Mouse (Mus musculus) embryonic facial prominence, embryonic 11.5 days (tissue): ENCODE measurements at regions not wholly inside any gene's neighbourhood (a gene's known extent, or its start where the extent isn't known, plus 50 kb on each side); places are given as distances from the start of the nearest gene placed in this dataset.

Experiments used
- ATAC-seq: fragments of 200-750 bp; cut with Nextera tagmentation; replicated peaks from 2 replicates; pipeline ENCODE4 v1.8.0; 2017; ENCODE audit warnings: low read depth; ENCODE audit not compliant: insufficient number of reproducible peaks, low FRiP score, low TSS enrichment
- DNase-seq: peaks from one replicate; pipeline ENCODE4 v3.0.0-alpha.2; 2015; ENCODE audit warnings: low spot score
- H3K27ac ChIP-seq: fragments of 300-500 bp; sonication (generic); replicated peaks from 2 replicates; pipeline ENCODE4 v1.5.1; 2014; ENCODE audit warnings: mild to moderate bottlenecking, low read depth, low read length, control low read depth
- H3K27me3 ChIP-seq: fragments of 300-500 bp; sonication (generic); 2 replicates; pipeline ENCODE4 v1.6.1; 2014; ENCODE audit warnings: mild to moderate bottlenecking, low read length, moderate library complexity, mixed read lengths; ENCODE audit not compliant: control insufficient read depth, insufficient read depth
- H3K36me3 ChIP-seq: fragments of 300-500 bp; sonication (generic); replicated peaks from 2 replicates; pipeline ENCODE4 v1.6.1; 2014; ENCODE audit warnings: low read depth, mild to moderate bottlenecking, low read length, moderate library complexity, mixed read lengths; ENCODE audit not compliant: control insufficient read depth, insufficient read depth
- H3K4me1 ChIP-seq: fragments of 300-500 bp; sonication (generic); 2 replicates; pipeline ENCODE4 v1.6.1; 2014; ENCODE audit warnings: low read length, mixed read lengths; ENCODE audit not compliant: control insufficient read depth, insufficient read depth
- H3K4me2 ChIP-seq: fragments of 300-500 bp; sonication (generic); 2 replicates; pipeline ENCODE4 v1.6.1; 2014; ENCODE audit warnings: low read depth, mild to moderate bottlenecking, control low read depth, low read length, moderate library complexity
- H3K4me3 ChIP-seq: fragments of 300-500 bp; sonication (generic); 2 replicates; pipeline ENCODE4 v1.5.1; 2014; ENCODE audit warnings: low read depth, low read length, control low read depth
- H3K9ac ChIP-seq: fragments of 300-500 bp; sonication (generic); replicated peaks from 2 replicates; pipeline ENCODE4 v1.6.1; 2014; ENCODE audit warnings: mild to moderate bottlenecking, control low read depth, low read length
- H3K9me3 ChIP-seq: fragments of 300-500 bp; sonication (generic); replicated peaks from 2 replicates; pipeline ENCODE4 v1.6.1; 2016; ENCODE audit warnings: mild to moderate bottlenecking, low read length, inconsistent platforms, mixed read lengths; ENCODE audit not compliant: control insufficient read depth
- WGBS: fragments of 180-500 bp; shearing (Covaris S2); extraction: QIAGEN DNeasy Blood & Tissue Kit; methylation state at CpG from one replicate; pipeline ENCODE4 v1.1.7; 2014; 5-methylcytosine and 5-hydroxymethylcytosine counted together

GRCm38 (mm10) chr4:30408525-30408924 is 1555.4 kb upstream of the Map3k7 start:
- Histone ChIP-seq H3K27ac (no peak overlapping the region), H3K27me3 (no peaks in the 10 kb centered on the region), H3K9ac (no peak overlapping the region), H3K4me3 (no peak overlapping the region), H3K4me2 (no peak overlapping the region), H3K9me3 (no peaks in the 10 kb centered on the region), H3K4me1 (no peaks in the 10 kb centered on the region), H3K36me3 (no peaks in the 10 kb centered on the region)
- ATAC-seq = no peak
- 85% methylated on average over 2 of the region's 2 CpGs for WGBS
- DNase-seq = no peak

DNA sequence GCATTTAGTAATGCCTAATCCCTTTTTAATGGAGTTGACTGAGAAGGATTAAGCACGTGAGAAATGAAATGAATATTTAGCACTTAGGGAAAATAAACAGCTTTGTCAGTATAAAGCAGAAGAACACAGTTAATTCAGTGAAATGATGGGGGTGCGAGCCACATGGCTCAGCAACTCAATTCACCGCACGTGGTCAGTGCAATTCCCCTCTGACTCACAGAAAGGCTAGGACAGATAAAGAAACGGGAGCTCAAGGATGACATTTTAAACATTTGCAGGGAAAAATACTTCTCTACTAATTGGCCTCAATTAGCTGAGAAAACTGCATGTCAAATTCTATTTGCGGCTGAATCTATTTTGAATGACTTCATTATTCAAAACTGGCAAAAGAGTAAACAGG is 1516.3 kb upstream of the Map3k7 start:
- DNase-seq = no peak
- no peaks in the 10 kb centered on the region for H3K9me3 ChIP-seq
- 32% methylated on average over 6 of the region's 6 CpGs for WGBS
- H3K4me3 ChIP-seq = no peak overlapping the region
- H3K36me3 ChIP-seq = no peaks in the 10 kb centered on the region
- no peak overlapping the region for H3K4me2 ChIP-seq
- no peak overlapping the region for H3K9ac ChIP-seq
- H3K4me1 ChIP-seq = no peaks in the 10 kb centered on the region
- no peak overlapping the region for H3K27ac ChIP-seq
- H3K27me3 ChIP-seq = no peaks in the 10 kb centered on the region
- no peak for ATAC-seq

GRCm38 (mm10) chr4:30450395-30450794 is 1513.5 kb upstream of the Map3k7 start:
- Histone ChIP-seq H3K27ac (no peak overlapping the region), H3K4me2 (no peak overlapping the region), H3K36me3 (no peaks in the 10 kb centered on the region), H3K4me1 (no peaks in the 10 kb centered on the region), H3K27me3 (no peaks in the 10 kb centered on the region), H3K9me3 (no peaks in the 10 kb centered on the region), H3K9ac (no peak overlapping the region), H3K4me3 (no peak overlapping the region)
- ATAC-seq = no peak
- DNase-seq = peak; percentile 18
- 79% methylated on average over 1 of the region's 1 CpGs for WGBS

- 81% methylated on average over 4 of the region's 4 CpGs for WGBS
- H3K27ac ChIP-seq = no peak overlapping the region
- no peaks in the 10 kb centered on the region for H3K36me3 ChIP-seq
- no peak for DNase-seq
- no peak overlapping the region for H3K4me2 ChIP-seq
- no peak overlapping the region for H3K9ac ChIP-seq
- H3K4me1 ChIP-seq = no peaks in the 10 kb centered on the region
- no peaks in the 10 kb centered on the region for H3K27me3 ChIP-seq
- ATAC-seq = no peak
- H3K9me3 ChIP-seq = no peaks in the 10 kb centered on the region
- no peak overlapping the region for H3K4me3 ChIP-seq
Observed at GRCm38 (mm10) chr4:30467336-30467933, 1496.5 kb upstream of the Map3k7 start.

DNA sequence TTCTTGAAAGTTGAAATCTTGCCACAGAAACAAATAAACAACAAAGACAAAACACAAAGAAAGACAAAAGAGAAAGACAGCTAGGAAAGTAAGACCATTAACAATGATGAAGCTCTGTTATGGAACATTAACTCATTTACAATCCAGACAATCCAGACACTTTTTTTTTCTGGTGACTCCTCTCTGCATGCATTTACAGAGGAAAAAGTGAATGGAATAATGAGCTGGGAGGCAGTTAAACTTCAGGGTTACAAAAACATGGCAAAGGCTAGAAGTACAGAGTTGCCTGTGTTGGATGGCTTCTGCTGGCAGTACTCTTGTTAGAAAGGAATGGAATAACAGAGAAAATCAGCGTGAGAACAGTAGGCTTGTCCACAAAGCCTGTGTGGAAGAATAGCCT is 1487.3 kb upstream of the Map3k7 start:
- ATAC-seq (no peak), DNase-seq (no peak)
- H3K4me1 ChIP-seq = no peaks in the 10 kb centered on the region
- 19% methylated on average over 1 of the region's 1 CpGs for WGBS
- H3K4me3 ChIP-seq = no peak overlapping the region
- H3K27me3 ChIP-seq = no peaks in the 10 kb centered on the region
- no peak overlapping the region for H3K27ac ChIP-seq
- H3K9ac ChIP-seq = no peak overlapping the region
- no peaks in the 10 kb centered on the region for H3K9me3 ChIP-seq
- H3K4me2 ChIP-seq = no peak overlapping the region
- no peaks in the 10 kb centered on the region for H3K36me3 ChIP-seq

DNA sequence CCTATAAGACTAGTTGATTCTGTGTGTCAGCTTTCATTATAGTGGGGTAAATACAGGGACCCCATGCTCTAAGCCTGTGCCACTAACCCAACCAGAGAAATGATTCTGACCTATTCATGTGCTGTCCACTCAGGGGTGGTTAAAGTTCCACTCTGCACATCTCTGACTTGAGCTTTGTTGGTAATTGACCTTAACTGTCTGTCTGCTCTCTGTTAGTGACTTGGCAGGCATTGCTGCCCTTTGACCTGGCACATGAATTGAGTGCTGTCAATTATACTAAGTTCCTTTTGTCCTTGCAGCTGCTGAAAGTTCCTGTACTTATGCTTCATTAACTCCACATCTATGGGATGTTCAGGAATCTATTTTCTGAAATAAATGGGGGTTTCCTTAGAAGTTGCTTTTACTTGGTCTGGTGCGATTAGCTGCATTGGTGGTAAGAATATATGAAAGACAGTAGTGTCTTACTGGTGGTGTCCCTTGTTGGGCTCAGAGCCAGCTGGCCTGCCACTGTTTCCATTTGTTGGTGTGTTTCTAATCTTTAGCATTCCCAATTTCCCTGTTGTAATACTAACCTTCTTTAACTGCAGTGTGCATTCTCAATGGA is 1463.7 kb upstream of the Map3k7 start:
- no peaks in the 10 kb centered on the region for H3K4me1 ChIP-seq
- H3K36me3 ChIP-seq = no peaks in the 10 kb centered on the region
- H3K27ac ChIP-seq = no peak overlapping the region
- no peaks in the 10 kb centered on the region for H3K27me3 ChIP-seq
- DNase-seq (no peak), ATAC-seq (peak; percentile 39; the same call in 1 of the 2 replicates)
- H3K9me3 ChIP-seq = no peaks in the 10 kb centered on the region
- 43% methylated on average over 1 of the region's 1 CpGs for WGBS
- H3K9ac ChIP-seq = no peak overlapping the region
- H3K4me2 ChIP-seq = no peak overlapping the region
- no peak overlapping the region for H3K4me3 ChIP-seq
